Mouse (Mus musculus) embryonic facial prominence, embryonic 11.5 days (tissue): ENCODE data around the gene Map2k3. TPM values are rescaled to one million over a fixed set of nuclear protein-coding genes. Genes with fewer than 3 reads are reported as not detected.

Experiments used
- ATAC-seq: fragments of 200-750 bp; cut with Nextera tagmentation; replicated peaks from 2 replicates; pipeline ENCODE4 v1.8.0; 2017; ENCODE audit warnings: low read depth; ENCODE audit not compliant: insufficient number of reproducible peaks, low FRiP score, low TSS enrichment
- DNase-seq: peaks from one replicate; pipeline ENCODE4 v3.0.0-alpha.2; 2015; ENCODE audit warnings: low spot score
- H3K27ac ChIP-seq: fragments of 300-500 bp; sonication (generic); replicated peaks from 2 replicates; pipeline ENCODE4 v1.5.1; 2014; ENCODE audit warnings: mild to moderate bottlenecking, low read depth, low read length, control low read depth
- H3K27me3 ChIP-seq: fragments of 300-500 bp; sonication (generic); 2 replicates; pipeline ENCODE4 v1.6.1; 2014; ENCODE audit warnings: mild to moderate bottlenecking, low read length, moderate library complexity, mixed read lengths; ENCODE audit not compliant: control insufficient read depth, insufficient read depth
- H3K36me3 ChIP-seq: fragments of 300-500 bp; sonication (generic); replicated peaks from 2 replicates; pipeline ENCODE4 v1.6.1; 2014; ENCODE audit warnings: low read depth, mild to moderate bottlenecking, low read length, moderate library complexity, mixed read lengths; ENCODE audit not compliant: control insufficient read depth, insufficient read depth
- H3K4me1 ChIP-seq: fragments of 300-500 bp; sonication (generic); 2 replicates; pipeline ENCODE4 v1.6.1; 2014; ENCODE audit warnings: low read length, mixed read lengths; ENCODE audit not compliant: control insufficient read depth, insufficient read depth
- H3K4me2 ChIP-seq: fragments of 300-500 bp; sonication (generic); 2 replicates; pipeline ENCODE4 v1.6.1; 2014; ENCODE audit warnings: low read depth, mild to moderate bottlenecking, control low read depth, low read length, moderate library complexity
- H3K4me3 ChIP-seq: fragments of 300-500 bp; sonication (generic); 2 replicates; pipeline ENCODE4 v1.5.1; 2014; ENCODE audit warnings: low read depth, low read length, control low read depth
- H3K9ac ChIP-seq: fragments of 300-500 bp; sonication (generic); replicated peaks from 2 replicates; pipeline ENCODE4 v1.6.1; 2014; ENCODE audit warnings: mild to moderate bottlenecking, control low read depth, low read length
- H3K9me3 ChIP-seq: fragments of 300-500 bp; sonication (generic); replicated peaks from 2 replicates; pipeline ENCODE4 v1.6.1; 2016; ENCODE audit warnings: mild to moderate bottlenecking, low read length, inconsistent platforms, mixed read lengths; ENCODE audit not compliant: control insufficient read depth
- WGBS: fragments of 180-500 bp; shearing (Covaris S2); extraction: QIAGEN DNeasy Blood & Tissue Kit; methylation state at CpG from one replicate; pipeline ENCODE4 v1.1.7; 2014; 5-methylcytosine and 5-hydroxymethylcytosine counted together
- polyA plus RNA-seq: library from polyadenylated mRNA; unstranded; fragments of >200 nt; fragmentation: Nextera tagmentation; extraction: Ambion mirVana; gene quantifications from 2 replicates; pipeline ENCODE4 v1.2.1, GENCODE M21; 2014

The Map2k3 gene
- polyA plus RNA-seq, 1 experiment from 2014 or later = 50.4 TPM

- Histone ChIP-seq H3K9ac (no peak overlapping the region), H3K27ac (no peak overlapping the region), H3K36me3 (no peaks in the 10 kb centered on the region), H3K4me3 (no peak overlapping the region), H3K4me1 (no peaks in the 10 kb centered on the region), H3K4me2 (no peak overlapping the region), H3K27me3 (no peaks in the 10 kb centered on the region), H3K9me3 (no peaks in the 10 kb centered on the region)
- ATAC-seq (no peak), DNase-seq (no peak)
- WGBS = 52% methylated on average over 13 of the region's 13 CpGs
Observed at GRCm38 (mm10) chr11:60984912-60985558, 53.2 kb downstream of the Map2k3 start.

GRCm38 (mm10) chr11:60990428-60990827 lies 58.6 kb downstream of the Map2k3 start:
- no peaks in the 10 kb centered on the region for H3K9me3 ChIP-seq
- H3K36me3 ChIP-seq = no peaks in the 10 kb centered on the region
- H3K4me3 ChIP-seq = no peak overlapping the region
- DNase-seq (no peak), ATAC-seq (no peak)
- no peaks in the 10 kb centered on the region for H3K27me3 ChIP-seq
- no peak overlapping the region for H3K27ac ChIP-seq
- WGBS = 78% methylated on average over 3 of the region's 3 CpGs
- no peak overlapping the region for H3K4me2 ChIP-seq
- H3K4me1 ChIP-seq = no peaks in the 10 kb centered on the region
- no peak overlapping the region for H3K9ac ChIP-seq

Other genes starting within 250 kb of the Map2k3 start
- gene Llgl1, start 232.3 kb upstream of the Map2k3 start, polyA plus RNA-seq = 67.8 and 79.1 TPM in 2 replicates
- gene Flii, start 204.8 kb upstream of the Map2k3 start, polyA plus RNA-seq = 50.5 and 56.9 TPM in 2 replicates
- gene Mief2, start 203.6 kb upstream of the Map2k3 start, polyA plus RNA-seq = 11.6 and 14.1 TPM in 2 replicates
- gene Top3a, start 154.7 kb upstream of the Map2k3 start, polyA plus RNA-seq = 18.5 and 20.5 TPM in 2 replicates
- 8.9 and 9.9 TPM in 2 replicates for gene Smcr8, start 154.5 kb upstream of the Map2k3 start, polyA plus RNA-seq
- gene Shmt1, start 120.3 kb upstream of the Map2k3 start, polyA plus RNA-seq = 59.1 and 63.0 TPM in 2 replicates
- 30.7 and 33.7 TPM in 2 replicates for gene Dhrs7b, start 101.4 kb upstream of the Map2k3 start, polyA plus RNA-seq
- 60.4 and 65.6 TPM in 2 replicates for gene Tmem11, start 52.8 kb upstream of the Map2k3 start, polyA plus RNA-seq
- gene Natd1, start 17.3 kb upstream of the Map2k3 start, polyA plus RNA-seq = 17.8 and 19.3 TPM in 2 replicates
- 2.4 and 2.7 TPM in 2 replicates for gene Kcnj12, start 90.5 kb downstream of the Map2k3 start, polyA plus RNA-seq
- gene Tnfrsf13b, start 194.7 kb downstream of the Map2k3 start, polyA plus RNA-seq = 0.81 and 1.5 TPM in 2 replicates
- gene Usp22, start 243.0 kb downstream of the Map2k3 start, polyA plus RNA-seq = 222 and 229 TPM in 2 replicates